9 mouse cellular contexts compared by ENCODE assay signal in genomic region chr19:59239124-59239817, GRCm38 (mm10). TPM values are rescaled to one million over a fixed set of nuclear protein-coding genes. Genes with fewer than 3 reads are reported as not detected.
A peak's percentile ranks its signal among the peaks of the same experiment; 100 is the strongest.
DNase-seq lines count a peak whose midpoint lies in the region; ATAC-seq and TF ChIP-seq lines count a peak whose summit lies in the region.
"Had no signal": no experiment of that assay in that cellular context is flagged by ENCODE, and none has a peak within 500 bp of the region (broad histone marks: within the 10 kb centered on the region; RNA-seq: fewer than 3 reads in every experiment).

No protein-coding gene starts in this region.

- no peaks in the 10 kb centered on the region for H3K4me1 ChIP-seq in G1E (ENCODE audit: insufficient read depth, low read depth, low read length)
- H3K4me1 ChIP-seq in hindbrain, embryonic 11.5 days (replicated peaks; ENCODE audit: control insufficient read depth, insufficient read depth, low read length), result no peaks in the 10 kb centered on the region
- H3K4me1 ChIP-seq: heart, embryonic 15.5 days had no signal

- no peak overlapping the region for H3K4me3 ChIP-seq in G1E (ENCODE audit: low read depth, low read length)
- no peak overlapping the region for H3K4me3 ChIP-seq in hindbrain, embryonic 11.5 days (ENCODE audit: low read depth, low read length)
- H3K4me3 ChIP-seq: heart, embryonic 15.5 days had no signal

- H3K27ac ChIP-seq in hindbrain, embryonic 11.5 days (ENCODE audit: low read depth, low read length), result no peak overlapping the region
- H3K27ac ChIP-seq: heart, embryonic 15.5 days had no signal

- peaks cover 22% of the 10 kb centered on the region for H3K27me3 ChIP-seq in G1E (ENCODE audit: insufficient read depth, low read length)
- H3K27me3 ChIP-seq in hindbrain, embryonic 11.5 days (ENCODE audit: control insufficient read depth, insufficient read depth, low read length), result no peaks in the 10 kb centered on the region

- H3K4me2 ChIP-seq in hindbrain, embryonic 11.5 days (replicated peaks; ENCODE audit: low read depth, low read length), result no peak overlapping the region
- H3K4me2 ChIP-seq: heart, embryonic 15.5 days had no signal

- DNase-seq in G1E (ENCODE audit: low spot score), result peak; percentile 58
- peak; percentile 64 to 91 for DNase-seq in cerebellum, adult 18-20 months
- DNase-seq in forelimb bud, embryonic 11.5 days (ENCODE audit: low read depth, low spot score), result peak; percentile 80
- peak; percentile 93 for DNase-seq in hindbrain, embryonic 11.5 days (ENCODE audit: low spot score)
- DNase-seq in layer of hippocampus, adult 9-10 months (ENCODE audit: low spot score), result peak; percentile 70
- DNase-seq in lung, postnatal 10 days, result peak; percentile 81
- DNase-seq in ovary, postnatal 14 days (ENCODE audit: low spot score), result peak; percentile 92
- DNase-seq in thymus, postnatal 0 days (ENCODE audit: low spot score), result peak; percentile 82

- ATAC-seq in G1E (ENCODE audit: extremely low read depth, insufficient number of reproducible peaks, low FRiP score, poor library complexity, severe bottlenecking), result peak; percentile 65; the same call in 1 of the 2 replicates
- peak; percentile 47; the same call in 1 of the 2 replicates for ATAC-seq in hindbrain, embryonic 11.5 days (ENCODE audit: low FRiP score)

- H3K9me3 ChIP-seq in G1E (replicated peaks), result no peaks in the 10 kb centered on the region
- no peaks in the 10 kb centered on the region for H3K9me3 ChIP-seq in hindbrain, embryonic 11.5 days (ENCODE audit: control insufficient read depth, low read length)
- H3K9me3 ChIP-seq: heart, embryonic 15.5 days had no signal

- H3K36me3 ChIP-seq in G1E (replicated peaks), result no peaks in the 10 kb centered on the region
- H3K36me3 ChIP-seq in hindbrain, embryonic 11.5 days (ENCODE audit: control insufficient read depth, insufficient read depth, low read length), result no peaks in the 10 kb centered on the region
- H3K36me3 ChIP-seq: heart, embryonic 15.5 days had no signal

- peak; percentile 99 for TF ChIP-seq CTCF in G1E (IDR thresholded peaks at IDR 0.05; ENCODE audit: low read depth, low read length)

- no peak overlapping the region for H3K9ac ChIP-seq in hindbrain, embryonic 11.5 days (ENCODE audit: low read depth, low read length)
- H3K9ac ChIP-seq: heart, embryonic 15.5 days had no signal

- 27% methylated on average over 17 of the region's 17 CpGs for WGBS in hindbrain, embryonic 11.5 days

RNA-seq across cellular contexts. Expression of gene Kcnk18, which starts 20.3 kb away (rescaled TPM):
- not detected in 2 replicates for total RNA-seq in G1E (2014; fragmentation: Nextera tagmentation)
- 0.05 TPM in 1 of 2 replicates, not detected in the other for total RNA-seq in G1E (2017)
- not detected in 2 replicates for polyA plus RNA-seq in G1E (2012)
- not detected in 2 replicates for polyA plus RNA-seq in hindbrain, embryonic 11.5 days (2014; fragmentation: Nextera tagmentation; extraction: Ambion mirVana)
- not detected in 2 replicates for polyA plus RNA-seq in thymus, postnatal 0 days (2015; fragmentation: Nextera tagmentation; extraction: Ambion mirVana)
- polyA plus RNA-seq: heart, embryonic 15.5 days had no signal

RNA-seq across cellular contexts. Expression of gene Slc18a2, which starts 21.4 kb away (rescaled TPM):
- total RNA-seq in G1E (2014; fragmentation: Nextera tagmentation), result 0.30 TPM in 1 of 2 replicates, not detected in the other
- total RNA-seq in G1E (2017), result 0.35 and 0.44 TPM in 2 replicates
- 0.02 and 0.04 TPM in 2 replicates for polyA plus RNA-seq in G1E (2012)
- 17.3 and 18.1 TPM in 2 replicates for polyA plus RNA-seq in hindbrain, embryonic 11.5 days (2014; fragmentation: Nextera tagmentation; extraction: Ambion mirVana)
- 3.6 and 4.5 TPM in 2 replicates for polyA plus RNA-seq in thymus, postnatal 0 days (2015; fragmentation: Nextera tagmentation; extraction: Ambion mirVana)
